Mouse (Mus musculus): Measurements from ENCODE around the gene Pde4d.

The Pde4d gene

GRCm38 (mm10) chr13:109625466-109626129 lies 1175.8 kb downstream of the Pde4d start:
- DNase-seq (ENCODE audit: extremely low spot score), result no peak

DNA sequence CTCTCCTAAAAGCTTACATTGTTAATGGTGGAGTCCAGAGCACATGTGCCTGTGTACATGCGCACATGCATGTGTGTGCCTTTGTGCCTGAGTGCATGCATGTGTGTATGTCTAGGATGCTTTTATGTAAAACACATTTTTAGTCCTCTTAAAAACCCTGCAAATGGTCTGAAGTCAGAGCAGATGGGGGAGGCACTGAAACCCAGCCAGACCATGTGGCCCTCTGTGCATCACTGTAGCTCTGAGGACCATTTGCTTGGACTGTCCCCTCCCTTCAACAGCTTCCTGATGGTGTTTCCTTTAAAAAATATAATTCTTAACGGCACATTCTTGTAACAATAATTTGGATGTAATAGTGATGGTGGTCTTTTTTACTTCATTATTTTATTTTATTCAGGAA lies 1177.5 kb downstream of the Pde4d start:
- DNase-seq (ENCODE audit: extremely low spot score), result no peak

DNA sequence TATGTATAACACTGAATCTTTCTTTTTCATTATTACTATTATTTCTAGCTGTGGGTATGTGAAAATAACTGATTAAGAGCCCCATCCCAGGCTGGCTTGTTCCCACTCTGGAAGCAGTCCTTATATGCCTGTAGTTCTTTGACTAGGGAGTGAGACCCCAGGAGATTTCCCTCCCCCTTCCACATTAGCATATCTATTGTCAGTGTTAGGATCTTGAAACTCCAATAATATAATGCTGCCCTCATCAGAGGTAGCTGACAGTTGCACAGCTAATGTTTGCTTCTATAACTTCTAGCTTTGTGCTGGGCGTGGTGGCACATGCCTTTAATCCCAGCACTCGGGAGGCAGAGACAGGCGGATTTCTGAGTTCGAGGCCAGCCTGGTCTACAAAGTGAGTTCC lies 1178.9 kb downstream of the Pde4d start:
- DNase-seq (ENCODE audit: extremely low spot score), result no peak

DNA sequence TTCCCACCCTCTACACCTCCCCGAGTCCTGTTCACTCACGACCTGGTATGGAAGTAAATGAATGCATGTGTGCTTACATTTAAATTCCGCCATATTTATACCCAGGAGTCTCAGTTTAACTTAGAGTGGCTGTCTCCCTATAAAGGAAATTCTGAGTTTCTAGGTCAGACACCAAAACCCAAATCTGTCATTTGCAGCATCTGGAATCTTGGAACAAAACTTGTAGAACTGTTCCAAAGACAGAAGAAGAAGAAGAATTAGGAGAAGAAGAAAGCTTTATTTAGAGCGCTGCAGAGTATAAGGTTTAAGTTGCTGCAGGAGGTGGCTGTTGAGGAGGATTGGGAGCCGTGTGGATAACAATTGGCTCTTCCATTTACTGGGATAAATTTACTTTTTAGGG lies 1179.5 kb downstream of the Pde4d start:
- DNase-seq (ENCODE audit: extremely low spot score), result no peak

DNA sequence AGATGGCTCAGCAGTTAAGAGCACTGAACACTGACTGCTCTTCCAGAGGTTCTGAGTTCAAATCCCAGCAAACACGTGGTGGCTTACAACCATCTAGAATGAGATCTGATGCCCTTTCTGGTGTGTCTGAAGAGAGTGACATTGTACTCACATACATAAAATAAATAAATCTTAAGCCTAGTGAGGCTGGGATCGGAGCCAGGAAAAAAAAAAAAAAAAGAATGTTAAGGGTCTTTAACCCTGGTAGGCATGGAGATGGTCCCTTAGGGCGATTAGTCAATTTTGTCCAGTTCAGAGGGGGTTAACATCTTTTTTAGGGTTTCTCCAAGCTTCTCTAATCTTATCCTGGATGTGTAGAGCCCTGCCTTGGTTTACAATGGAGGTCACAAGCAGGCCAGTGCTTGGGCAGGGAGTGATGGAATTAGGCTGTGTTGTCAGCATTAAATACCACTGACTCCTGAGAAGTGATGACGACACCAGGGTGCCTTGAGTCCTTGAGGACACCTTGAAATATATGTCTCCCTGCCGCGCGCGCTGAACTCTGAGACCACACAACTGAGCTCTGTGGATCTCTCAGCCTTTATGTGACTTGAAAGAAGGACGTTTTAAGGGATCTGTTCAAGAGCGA lies 1181.8 kb downstream of the Pde4d start:
- no peak for DNase-seq (ENCODE audit: extremely low spot score)

- DNase-seq (ENCODE audit: extremely low spot score), result peak; percentile 56
Measured at GRCm38 (mm10) chr13:109632387-109633036, 1182.8 kb downstream of the Pde4d start.

- DNase-seq (ENCODE audit: extremely low spot score), result no peak
Measured at GRCm38 (mm10) chr13:109633037-109633418, 1183.3 kb downstream of the Pde4d start.

DNA sequence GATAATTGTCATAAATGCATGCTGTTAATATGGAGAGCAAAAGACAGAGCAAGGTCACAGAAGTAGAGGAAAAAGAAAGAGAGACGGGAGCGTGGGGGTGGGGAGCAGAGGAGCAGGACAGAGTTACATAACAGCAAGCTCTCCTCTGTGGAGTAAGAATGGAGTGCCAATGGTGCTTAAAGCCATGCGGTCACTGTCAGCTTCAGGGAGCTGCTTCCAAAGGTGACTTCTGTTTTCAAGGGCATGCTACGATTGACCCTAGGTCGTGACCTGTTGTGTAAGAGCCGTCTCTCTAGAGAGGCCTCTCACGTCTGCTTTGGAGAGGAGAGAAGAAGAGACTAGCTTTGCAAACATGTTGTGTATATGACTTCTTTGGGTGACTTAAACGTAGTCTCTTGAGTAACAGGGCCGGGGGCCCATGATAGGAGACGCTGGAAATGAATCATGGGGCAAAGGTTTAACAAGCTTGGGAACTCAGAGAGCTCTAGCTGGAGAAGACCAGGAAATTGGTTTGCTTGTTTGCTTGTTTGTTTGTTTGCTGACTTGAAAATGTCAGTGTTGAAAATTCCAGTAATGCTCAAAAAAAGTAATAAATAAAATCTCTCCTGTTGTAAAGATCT lies 1186.3 kb downstream of the Pde4d start:
- no peak for DNase-seq (ENCODE audit: extremely low spot score)

- no peak for DNase-seq (ENCODE audit: extremely low spot score)
Measured at GRCm38 (mm10) chr13:109638273-109638672, 1188.5 kb downstream of the Pde4d start.

GRCm38 (mm10) chr13:109639286-109639685 lies 1189.5 kb downstream of the Pde4d start:
- DNase-seq (ENCODE audit: extremely low spot score), result no peak

DNA sequence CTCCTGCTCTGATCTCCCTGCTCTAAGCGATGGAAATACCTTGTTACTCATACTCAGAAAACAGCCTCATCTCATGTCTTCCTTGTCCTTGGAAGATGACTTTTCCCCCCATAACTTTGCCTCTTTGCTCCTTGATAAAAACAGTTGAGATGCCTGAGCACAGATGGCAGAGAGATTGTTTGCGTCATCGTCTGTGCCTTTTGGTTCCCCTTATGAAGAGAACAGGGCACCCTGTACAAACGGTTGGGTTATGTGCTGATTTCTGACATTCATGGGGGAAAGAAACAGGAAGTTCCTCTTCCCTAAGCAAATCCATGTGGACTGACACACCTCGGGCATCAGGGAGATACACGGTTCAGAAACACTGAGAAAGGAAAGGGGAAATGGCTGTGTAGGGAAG lies 1191.8 kb downstream of the Pde4d start:
- DNase-seq (ENCODE audit: extremely low spot score), result no peak

DNA sequence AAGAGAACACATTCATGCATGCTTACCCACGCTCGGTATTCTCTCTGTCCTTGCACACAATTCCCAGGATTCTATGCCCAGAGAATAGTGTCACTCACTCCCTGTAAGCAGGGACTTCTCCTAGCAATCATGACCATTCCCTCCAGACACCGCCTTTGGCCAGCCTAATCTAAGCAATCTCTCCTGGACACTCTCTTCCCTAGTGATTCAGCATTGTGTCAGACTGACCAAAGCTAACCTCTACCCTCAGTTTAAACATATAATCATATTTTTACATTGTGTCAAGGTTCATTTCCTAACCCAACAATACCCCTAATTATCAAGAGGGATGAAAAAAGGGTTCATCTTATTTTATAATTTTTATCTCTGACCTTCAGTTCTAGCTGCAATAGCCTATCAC lies 1193.7 kb downstream of the Pde4d start:
- no peak for DNase-seq (ENCODE audit: extremely low spot score)

GRCm38 (mm10) chr13:109644086-109644485 lies 1194.3 kb downstream of the Pde4d start:
- DNase-seq (ENCODE audit: extremely low spot score), result no peak

DNA sequence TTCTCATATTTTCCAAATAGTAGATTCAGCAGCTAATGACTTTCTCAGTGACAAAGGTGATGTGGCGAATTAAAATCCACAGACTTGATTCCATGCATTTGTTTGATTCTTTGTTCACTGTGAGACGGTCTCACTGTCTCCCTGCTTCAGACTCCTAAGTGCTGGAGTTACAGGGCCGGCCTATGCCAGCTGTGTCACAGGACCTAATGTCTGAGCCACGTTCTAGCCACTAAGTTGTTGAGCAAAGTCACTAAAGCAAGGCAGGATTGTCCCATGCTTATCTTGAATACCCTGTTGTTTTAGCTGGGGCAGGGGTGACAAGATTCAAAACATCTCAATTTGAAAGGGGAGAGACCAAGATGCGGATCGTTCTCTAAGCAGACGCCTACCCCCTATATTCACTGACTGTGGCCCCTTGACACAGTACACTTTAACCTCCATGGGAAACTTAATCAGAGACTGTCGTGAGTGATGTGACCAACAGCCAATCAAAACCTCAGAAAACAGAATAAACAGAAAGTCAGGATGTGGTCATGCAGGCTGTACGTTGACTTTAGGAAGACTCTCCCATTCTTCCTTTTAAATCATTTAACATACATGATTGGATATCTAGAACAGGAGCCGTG lies 1195.6 kb downstream of the Pde4d start:
- DNase-seq (ENCODE audit: extremely low spot score), result no peak

DNA sequence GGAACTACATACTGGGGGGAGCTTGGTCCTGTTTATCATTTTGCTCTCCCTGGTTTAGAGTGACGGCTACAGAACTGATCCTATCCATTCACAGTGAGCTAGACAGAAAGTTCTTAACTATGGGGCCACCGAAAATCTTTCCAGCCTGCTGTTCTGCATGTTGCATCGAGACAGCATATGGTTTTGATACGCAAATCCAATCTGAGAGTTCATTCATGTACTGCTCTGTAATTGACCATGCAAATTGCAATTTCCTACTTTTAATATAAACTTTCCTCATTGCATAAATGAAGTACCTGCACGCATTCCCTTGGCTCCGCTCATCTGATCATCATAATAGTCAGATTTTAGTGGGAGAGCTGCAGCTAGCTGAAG lies 1196.1 kb downstream of the Pde4d start:
- DNase-seq (ENCODE audit: extremely low spot score), result no peak

DNA sequence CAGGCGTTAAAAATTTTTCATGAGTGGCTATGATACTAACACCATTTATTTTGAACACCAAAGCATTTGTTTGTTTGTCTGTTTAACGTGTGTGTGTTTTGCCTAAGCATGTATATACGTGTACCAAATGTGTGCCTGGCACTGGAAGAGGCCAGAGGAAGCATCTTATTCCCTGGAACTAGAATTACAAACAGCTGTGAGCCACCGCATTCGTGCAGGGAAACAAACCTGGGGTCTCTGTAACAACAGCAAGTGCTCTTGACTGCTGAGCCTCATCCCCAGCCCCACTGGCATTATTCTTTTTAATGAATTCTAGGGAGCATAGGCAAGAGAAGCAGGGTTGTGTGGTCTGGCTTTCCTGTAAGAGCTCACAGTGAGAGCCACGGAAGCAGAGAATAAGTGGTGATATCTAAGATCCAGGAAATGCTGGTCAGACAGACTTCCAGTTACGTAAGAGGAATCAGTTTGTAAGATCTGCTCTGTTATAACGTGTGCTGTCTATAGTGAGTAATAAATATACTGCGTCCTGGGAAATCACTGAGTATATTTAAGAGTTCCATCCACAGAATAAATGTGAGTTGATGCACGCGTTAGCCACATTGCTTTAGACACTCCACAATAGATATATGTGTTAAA lies 1197.0 kb downstream of the Pde4d start:
- DNase-seq (ENCODE audit: extremely low spot score), result no peak

- DNase-seq (ENCODE audit: extremely low spot score), result no peak
Measured at GRCm38 (mm10) chr13:109647479-109648199, 1197.9 kb downstream of the Pde4d start.

DNA sequence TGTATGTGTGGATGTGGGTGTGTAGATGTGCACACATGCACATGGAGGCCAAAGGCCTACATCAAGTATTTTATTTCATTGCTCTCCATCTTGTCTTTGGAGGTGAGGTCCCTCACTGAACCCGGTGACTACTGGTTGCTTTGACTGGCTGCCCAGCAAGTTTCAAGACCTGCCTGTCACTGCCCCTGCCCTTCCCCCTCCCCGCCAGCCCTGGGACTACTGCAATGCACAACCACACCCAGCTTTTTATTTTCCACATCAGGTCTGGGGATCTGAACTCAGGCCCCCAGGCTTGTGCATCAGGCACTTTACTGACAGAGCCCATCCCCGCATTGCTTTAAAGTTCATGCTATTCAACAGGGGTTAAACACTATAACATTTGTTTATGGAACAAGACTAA lies 1198.6 kb downstream of the Pde4d start:
- no peak for DNase-seq (ENCODE audit: extremely low spot score)

DNA sequence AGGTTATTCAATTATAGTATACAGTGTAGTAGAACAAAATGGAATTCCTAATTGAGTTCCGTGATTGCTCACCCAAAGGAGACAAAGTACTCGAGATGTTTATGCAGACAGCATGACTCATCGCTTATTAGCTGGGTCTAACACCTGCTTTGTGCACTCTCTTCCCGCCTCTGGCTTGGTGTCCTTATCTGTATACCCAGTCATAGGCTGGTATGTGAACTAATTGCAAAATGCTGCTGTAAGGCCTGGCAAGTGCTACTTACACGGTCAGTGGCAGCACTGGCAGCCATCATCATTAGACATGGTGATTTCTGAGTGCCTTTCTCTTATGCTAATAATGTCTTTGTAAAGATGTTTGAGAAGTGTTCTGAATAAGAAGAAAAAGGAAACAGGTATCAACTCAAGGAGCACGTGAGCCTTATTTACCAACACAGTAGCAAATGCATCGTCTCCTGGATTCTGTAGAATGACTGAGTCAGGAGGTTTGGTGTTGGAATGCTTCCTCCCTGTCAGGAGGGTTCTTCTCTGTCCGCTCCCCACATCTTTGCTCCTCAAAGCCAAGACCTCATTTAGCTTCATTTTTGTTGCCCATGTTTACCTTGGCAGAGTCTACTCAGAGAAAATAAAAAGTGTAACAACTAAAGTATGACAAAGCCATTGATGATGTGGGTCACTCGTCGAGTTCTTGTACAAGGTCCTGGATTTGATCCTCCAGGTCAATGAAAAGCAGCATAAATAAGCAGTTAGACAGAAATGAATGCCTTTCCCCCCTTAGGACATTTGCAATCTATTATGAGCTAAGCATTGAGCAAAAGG lies 1202.2 kb downstream of the Pde4d start:
- DNase-seq (ENCODE audit: extremely low spot score), result no peak

GRCm38 (mm10) chr13:109652631-109653030 lies 1202.9 kb downstream of the Pde4d start:
- no peak for DNase-seq (ENCODE audit: extremely low spot score)

Data from embryo, embryonic 9.5 days (tissue).